Mouse (Mus musculus): Measurements from ENCODE around the gene Agrp. TPM values are rescaled to one million over a fixed set of nuclear protein-coding genes. Genes with fewer than 3 reads are reported as not detected.

The Agrp gene
- total RNA-seq, 2 experiments from 2014 or later = not detected

DNA sequence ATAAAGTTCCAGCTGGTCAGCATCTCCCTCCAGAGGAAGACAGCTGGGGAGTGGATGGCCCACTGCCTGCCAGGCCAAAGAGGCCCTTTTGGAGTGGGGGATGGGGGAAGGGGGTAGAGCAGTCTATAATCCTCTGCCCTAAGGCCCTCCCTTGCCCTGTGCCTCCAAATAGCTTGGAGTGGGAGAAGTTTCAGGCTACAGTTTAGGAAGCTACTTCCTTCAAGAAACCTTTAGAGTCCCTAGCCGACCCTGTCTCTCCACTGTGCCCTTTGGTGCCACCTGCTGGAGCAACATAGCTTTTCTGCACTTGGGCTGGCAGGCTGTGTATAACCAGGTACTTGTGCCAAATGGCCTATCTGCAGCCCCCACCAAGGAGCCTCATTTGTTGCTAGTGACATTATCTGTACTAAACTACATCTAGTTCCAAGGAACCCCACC, 103.3 kb downstream of the Agrp start:
- DNase-seq (ENCODE audit: low spot score in 2 of 2) = peak in 1 of 2 experiments; percentile 40
- intact Hi-C loops (cut with DNase I) = loop anchor here (2.0 kb wide), 1 partner anchor 21 kb away; no protein-coding TSS in a partner anchor

DNA sequence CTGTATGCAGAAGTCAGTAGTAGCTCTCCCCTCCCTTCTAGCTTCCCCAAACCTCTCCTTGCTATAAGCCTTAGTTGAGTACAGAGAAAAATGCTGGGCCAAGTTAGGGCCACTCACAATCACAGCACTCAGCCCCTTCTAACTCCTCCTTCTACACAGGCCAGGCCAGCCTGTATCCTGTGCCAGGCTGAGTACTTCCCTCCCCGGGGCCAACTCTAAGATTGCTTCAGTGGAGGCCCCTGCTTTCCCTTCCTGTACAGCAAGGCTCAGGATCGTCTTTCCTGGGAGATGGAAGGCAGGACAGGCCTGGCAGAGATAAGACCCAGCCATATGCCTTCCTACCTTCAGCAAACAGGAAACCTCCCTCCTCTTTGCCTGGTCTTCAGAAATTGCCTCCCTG, 103.8 kb downstream of the Agrp start:
- intact Hi-C loops (cut with DNase I) = loop anchor here (2.0 kb wide), 1 partner anchor 21 kb away; no protein-coding TSS in a partner anchor
- no peak for DNase-seq (ENCODE audit: low spot score in 2 of 2)

DNA sequence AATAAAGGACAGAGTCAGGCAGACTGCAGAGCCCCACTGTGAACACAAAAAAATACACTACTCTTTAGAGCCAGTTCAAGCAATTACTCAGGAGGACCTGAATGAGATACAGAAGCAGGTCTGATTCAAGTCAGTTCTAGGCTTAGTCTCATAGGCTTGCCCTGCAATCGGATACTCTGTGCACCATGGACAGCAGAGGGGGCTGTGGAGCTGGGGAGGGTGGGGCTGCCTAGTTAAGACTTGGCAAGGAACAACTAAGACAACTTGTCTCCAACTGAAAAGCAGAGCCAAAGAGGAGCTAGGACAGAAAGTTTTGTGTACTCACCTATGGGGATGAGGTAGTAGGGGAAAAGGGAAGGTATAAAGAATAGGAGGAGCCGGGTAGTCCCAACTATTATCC, 105.4 kb downstream of the Agrp start:
- intact Hi-C loops (cut with DNase I) = loop anchor here (2.0 kb wide), 1 partner anchor 23 kb away; no protein-coding TSS in a partner anchor
- no peak for DNase-seq (ENCODE audit: low spot score in 2 of 2)

DNA sequence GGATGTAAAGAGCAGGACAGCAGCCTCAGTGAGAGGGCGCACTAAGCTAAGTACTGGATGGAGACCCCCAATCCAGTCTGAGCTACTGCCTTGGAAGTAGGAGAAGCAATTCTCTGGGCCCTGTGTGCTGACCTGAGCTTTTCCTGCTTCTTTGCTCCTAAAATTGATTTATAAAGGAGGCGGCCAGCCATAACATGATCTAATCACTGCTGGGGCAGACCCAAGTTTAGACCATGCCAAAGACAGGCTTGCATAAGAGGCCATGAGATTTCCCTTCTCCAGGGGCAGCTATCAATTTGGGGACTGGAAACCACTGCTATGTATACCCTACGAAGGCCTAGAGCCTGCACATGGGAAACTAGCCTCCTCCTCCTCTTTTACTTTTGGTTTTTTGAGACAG, 107.9 kb downstream of the Agrp start:
- intact Hi-C loops (cut with DNase I) = no loop called here
- DNase-seq (ENCODE audit: low spot score in 2 of 2) = no peak

GRCm38 (mm10) chr8:105528206-105528605, 109.0 kb downstream of the Agrp start:
- intact Hi-C loops (cut with DNase I) = no loop called here
- DNase-seq (ENCODE audit: low spot score in 2 of 2) = no peak

- DNase-seq (ENCODE audit: low spot score in 2 of 2) = no peak
- intact Hi-C loops (cut with DNase I) = no loop called here
Measured at GRCm38 (mm10) chr8:105527110-105527509, 110.1 kb downstream of the Agrp start.

DNA sequence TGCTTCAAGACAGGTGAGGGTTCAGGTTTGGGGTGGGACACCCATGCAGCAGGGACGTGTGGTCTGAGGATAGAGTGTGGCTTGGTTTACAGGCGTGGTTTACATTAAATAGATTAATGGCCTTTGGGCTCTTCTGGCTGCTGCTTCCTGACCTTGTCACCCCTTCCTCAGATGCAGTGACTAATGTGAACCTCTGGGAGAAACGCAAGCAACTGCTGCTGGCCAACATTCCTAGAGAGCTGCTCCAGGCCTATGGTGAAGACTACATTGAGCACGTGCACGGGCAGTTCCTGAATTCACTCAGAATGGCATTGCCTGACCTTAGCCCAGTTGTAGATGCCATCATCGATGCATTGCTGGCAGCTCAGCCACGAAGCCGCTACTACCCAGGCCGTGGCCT, 114.3 kb downstream of the Agrp start:
- intact Hi-C loops (cut with DNase I) = no loop called here
- DNase-seq (ENCODE audit: low spot score in 2 of 2) = no peak

GRCm38 (mm10) chr8:105521995-105522769, 115.0 kb downstream of the Agrp start:
- intact Hi-C loops (cut with DNase I) = no loop called here
- DNase-seq (ENCODE audit: low spot score in 2 of 2) = no peak

GRCm38 (mm10) chr8:105521061-105521460, 116.1 kb downstream of the Agrp start:
- intact Hi-C loops (cut with DNase I) = no loop called here
- DNase-seq (ENCODE audit: low spot score in 2 of 2) = no peak

- intact Hi-C loops (cut with DNase I) = no loop called here
- no peak for DNase-seq (ENCODE audit: low spot score in 2 of 2)
Measured at GRCm38 (mm10) chr8:105520521-105520920, 116.7 kb downstream of the Agrp start.

GRCm38 (mm10) chr8:105519591-105519990, 117.6 kb downstream of the Agrp start:
- intact Hi-C loops (cut with DNase I) = loop anchor here (5.0 kb wide), 1 partner anchor 33 kb away; no protein-coding TSS in a partner anchor
- no peak for DNase-seq (ENCODE audit: low spot score in 2 of 2)

DNA sequence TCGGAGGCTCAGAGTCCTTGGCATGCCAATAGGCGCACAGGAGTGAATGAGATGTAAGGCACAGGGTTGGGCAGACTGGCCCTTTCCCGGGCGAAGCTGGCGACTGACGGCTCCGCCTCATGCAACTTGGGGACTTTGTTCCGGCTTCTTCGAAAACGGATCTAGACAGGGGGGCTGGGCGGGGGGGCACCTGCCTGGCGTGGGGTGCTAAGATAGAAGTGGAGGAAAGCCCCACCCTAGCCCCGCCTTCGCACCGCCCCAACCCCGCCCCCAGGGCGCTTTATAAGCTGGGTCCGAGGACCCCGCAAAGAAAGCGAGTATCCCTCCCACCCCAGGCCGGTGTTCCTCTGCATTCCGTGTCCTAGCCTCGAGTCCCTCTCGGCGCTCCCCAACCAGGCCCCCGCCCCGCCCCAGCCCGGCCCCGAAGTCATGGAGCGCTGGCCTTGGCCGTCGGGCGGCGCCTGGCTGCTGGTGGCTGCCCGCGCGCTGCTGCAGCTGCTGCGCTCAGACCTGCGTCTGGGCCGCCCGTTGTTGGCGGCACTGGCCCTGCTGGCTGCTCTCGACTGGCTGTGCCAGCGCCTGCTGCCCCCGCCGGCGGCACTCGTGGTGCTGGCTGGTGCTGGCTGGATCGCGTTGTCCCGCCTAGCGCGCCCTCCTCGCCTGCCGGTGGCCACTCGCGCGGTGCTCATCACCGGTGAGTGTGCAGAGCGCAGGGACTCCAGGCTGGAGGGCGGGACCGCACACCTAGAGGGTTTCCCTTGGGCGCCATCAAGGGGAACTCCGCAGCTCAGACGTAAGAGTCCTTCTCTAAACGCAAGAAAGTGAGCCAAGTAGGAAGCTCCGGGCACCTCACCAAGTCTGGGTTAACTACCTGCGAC, 118.5 kb downstream of the Agrp start, which contains the start of gene Hsd11b2:
Gene Hsd11b2, plus strand, starts transcription at position 320 of the 878 bp plus-strand sequence.
- peak; percentile 47 to 51 for DNase-seq (ENCODE audit: low spot score in 2 of 2)
- intact Hi-C loops (cut with DNase I) = loop anchor here (5.0 kb wide), 1 partner anchor 34 kb away; no protein-coding TSS in a partner anchor

GRCm38 (mm10) chr8:105517346-105517745, 119.8 kb downstream of the Agrp start:
- intact Hi-C loops (cut with DNase I) = loop anchor here (5.0 kb wide), 1 partner anchor 35 kb away; no protein-coding TSS in a partner anchor
- DNase-seq (ENCODE audit: low spot score in 2 of 2) = no peak

Small RNA genes lying within 50 kb of the gene (microRNA-seq; reads per million reads assigned to microRNA genes)
- 1.3 reads per million for gene Mir1966

Other genes starting within 250 kb of the Agrp start
- gene Kctd19, start 223.9 kb downstream of the Agrp start, total RNA-seq (2021) = not detected
- gene Lrrc36, start 223.8 kb downstream of the Agrp start, total RNA-seq (2021) = under 1 TPM; 0.32 to 0.37 TPM
- gene Tppp3, start 165.9 kb downstream of the Agrp start, total RNA-seq (2021) = 10 to 100 TPM; 36.1 to 46.4 TPM
- 10 to 100 TPM; 33.2 to 45.3 TPM for gene Zdhhc1, start 140.5 kb downstream of the Agrp start, total RNA-seq (2021)
- under 1 TPM in 1 of 2 experiments, not detected in 1; 0.20 TPM for gene Hsd11b2, start 118.6 kb downstream of the Agrp start, total RNA-seq (2021)
- gene Atp6v0d1, start 71.3 kb downstream of the Agrp start, total RNA-seq (2021) = 100 to 1,000 TPM; 305 to 349 TPM
- 10 to 100 TPM; 70.3 to 89.3 TPM for gene Ripor1, start 32.1 kb downstream of the Agrp start, total RNA-seq (2021)
- 10 to 100 TPM; 61.2 to 77.2 TPM for gene Ctcf, start 825 bp downstream of the Agrp start, total RNA-seq (2021)
- gene Carmil2, start 48.9 kb upstream of the Agrp start, total RNA-seq (2021) = 10 to 100 TPM; 56.3 to 66.3 TPM
- 10 to 100 TPM; 45.8 to 50.6 TPM for gene Acd, start 63.7 kb upstream of the Agrp start, total RNA-seq (2021)
- 10 to 100 TPM; 45.5 to 53.6 TPM for gene Pard6a, start 63.8 kb upstream of the Agrp start, total RNA-seq (2021)
- gene 4933405L10Rik, start 70.3 kb upstream of the Agrp start, total RNA-seq (2021) = not detected
- 10 to 100 TPM in 1 of 2 experiments, 1 to 10 TPM in 1; 9.9 to 10.7 TPM for gene Enkd1, start 70.8 kb upstream of the Agrp start, total RNA-seq (2021)
- 10 to 100 TPM; 25.4 to 26.3 TPM for gene Gfod2, start 121.3 kb upstream of the Agrp start, total RNA-seq (2021)
- 10 to 100 TPM; 22.1 to 25.1 TPM for gene Ranbp10, start 190.0 kb upstream of the Agrp start, total RNA-seq (2021)
- gene Tsnaxip1, start 190.3 kb upstream of the Agrp start, total RNA-seq (2021) = not detected
- gene Cenpt, start 215.9 kb upstream of the Agrp start, total RNA-seq (2021) = 10 to 100 TPM; 15.2 to 18.0 TPM
- gene Thap11, start 217.7 kb upstream of the Agrp start, total RNA-seq (2021) = 10 to 100 TPM; 38.9 to 44.8 TPM
- gene Nutf2, start 223.2 kb upstream of the Agrp start, total RNA-seq (2021) = 10 to 100 TPM; 25.7 to 35.4 TPM
- gene Edc4, start 243.5 kb upstream of the Agrp start, total RNA-seq (2021) = 10 to 100 TPM; 56.9 to 68.4 TPM

All from left cerebral cortex, postnatal 36 days (tissue).